Mouse (Mus musculus): ENCODE measurements at regions not wholly inside any gene's neighbourhood (a gene's known extent, or its start where the extent isn't known, plus 50 kb on each side); places are given as distances from the start of the nearest gene placed in this dataset.
A peak's percentile ranks its signal among the peaks of the same experiment; 100 is the strongest.

GRCm38 (mm10) chr11:9739098-9739497 is 547.4 kb downstream of the Abca13 start:
- intact Hi-C loops (cut with DNase I): no loop called here
- peak; percentile 14 to 32 for DNase-seq (ENCODE audit: extremely low spot score in 1 of 2, low spot score in 2 of 2)

- DNase-seq (ENCODE audit: extremely low spot score in 1 of 2, low spot score in 2 of 2): no peak
- intact Hi-C loops (cut with DNase I): no loop called here
Observed at GRCm38 (mm10) chr11:9780240-9780901, 588.6 kb downstream of the Abca13 start.

- no peak for DNase-seq (ENCODE audit: extremely low spot score in 1 of 2, low spot score in 2 of 2)
- intact Hi-C loops (cut with DNase I): no loop called here
Observed at GRCm38 (mm10) chr11:9793175-9793828, 601.6 kb downstream of the Abca13 start.

- no peak for DNase-seq (ENCODE audit: extremely low spot score in 1 of 2, low spot score in 2 of 2)
- intact Hi-C loops (cut with DNase I): no loop called here
Observed at GRCm38 (mm10) chr11:9839636-9840035, 647.9 kb downstream of the Abca13 start.

GRCm38 (mm10) chr11:9868454-9869130 is 676.9 kb downstream of the Abca13 start:
- intact Hi-C loops (cut with DNase I): no loop called here
- no peak for DNase-seq (ENCODE audit: extremely low spot score in 1 of 2, low spot score in 2 of 2)
